Mouse (Mus musculus): Measurements from ENCODE around the gene Arr3. TPM values are rescaled to one million over a fixed set of nuclear protein-coding genes. Genes with fewer than 3 reads are reported as not detected.

Gene Arr3
- total and polyA plus RNA-seq, 3 experiments: 0.38 TPM; not detected in 2

- Histone ChIP-seq H3K27me3 (ENCODE audit: insufficient read depth, low read length) (0 out of 2 replicates have a peak, but pooled peaks cover 4% of the 10 kb centered on the region), H3K4me1 (ENCODE audit: insufficient read depth, low read depth, low read length) (no peaks in the 10 kb centered on the region), H3K36me3 (replicated peaks) (no peaks in the 10 kb centered on the region), H3K9me3 (replicated peaks) (no peaks in the 10 kb centered on the region), H3K4me3 (ENCODE audit: low read depth, low read length) (no peak overlapping the region)
- TF ChIP-seq GATA2 (IDR thresholded peaks at IDR 0.05; ENCODE audit: borderline replicate concordance, low read depth, low read length) (no peak), TAL1 (conservative IDR thresholded peaks at IDR 0.05; ENCODE audit: low read depth, low read length) (no peak), GATA1 (IDR thresholded peaks at IDR 0.05; ENCODE audit: borderline replicate concordance, low read length) (no peak), POLR2AphosphoS5 (IDR thresholded peaks at IDR 0.05; ENCODE audit: insufficient replicate concordance, low read depth, low read length) (no peak), CTCF (IDR thresholded peaks at IDR 0.05; ENCODE audit: low read depth, low read length) (no peak)
- ATAC-seq (ENCODE audit: extremely low read depth, insufficient number of reproducible peaks, low FRiP score, poor library complexity, severe bottlenecking) (no peak), DNase-seq (ENCODE audit: low spot score) (no peak)
Measured at GRCm38 (mm10) chrX:100599755-100600154, 5.5 kb upstream of the Arr3 start.

GRCm38 (mm10) chrX:100618488-100618887 is 13.2 kb downstream of the Arr3 start:
- DNase-seq (ENCODE audit: low spot score) (no peak), ATAC-seq (ENCODE audit: extremely low read depth, insufficient number of reproducible peaks, low FRiP score, poor library complexity, severe bottlenecking) (no peak)
- no peak overlapping the region for H3K4me3 ChIP-seq (ENCODE audit: low read depth, low read length)
- no peaks in the 10 kb centered on the region for H3K9me3 ChIP-seq (replicated peaks)
- no peak for TF ChIP-seq GATA1 (IDR thresholded peaks at IDR 0.05; ENCODE audit: borderline replicate concordance, low read length)
- TF ChIP-seq POLR2AphosphoS5 (IDR thresholded peaks at IDR 0.05; ENCODE audit: insufficient replicate concordance, low read depth, low read length): no peak
- TF ChIP-seq TAL1 (conservative IDR thresholded peaks at IDR 0.05; ENCODE audit: low read depth, low read length): no peak
- no peak for TF ChIP-seq CTCF (IDR thresholded peaks at IDR 0.05; ENCODE audit: low read depth, low read length)
- TF ChIP-seq GATA2 (IDR thresholded peaks at IDR 0.05; ENCODE audit: borderline replicate concordance, low read depth, low read length): no peak
- peaks cover 22% of the 10 kb centered on the region for H3K36me3 ChIP-seq (replicated peaks)
- H3K27me3 ChIP-seq (ENCODE audit: insufficient read depth, low read length): no peaks in the 10 kb centered on the region
- no peaks in the 10 kb centered on the region for H3K4me1 ChIP-seq (ENCODE audit: insufficient read depth, low read depth, low read length)

- H3K4me1 ChIP-seq (ENCODE audit: insufficient read depth, low read depth, low read length): peaks cover 4% of the 10 kb centered on the region; the same call in 1 of the 2 replicates
- no peak for ATAC-seq (ENCODE audit: extremely low read depth, insufficient number of reproducible peaks, low FRiP score, poor library complexity, severe bottlenecking)
- TF ChIP-seq POLR2AphosphoS5 (IDR thresholded peaks at IDR 0.05; ENCODE audit: insufficient replicate concordance, low read depth, low read length) (no peak), GATA2 (IDR thresholded peaks at IDR 0.05; ENCODE audit: borderline replicate concordance, low read depth, low read length) (no peak)
- no peak for DNase-seq (ENCODE audit: low spot score)
- H3K27me3 ChIP-seq (ENCODE audit: insufficient read depth, low read length): no peaks in the 10 kb centered on the region
- H3K9me3 ChIP-seq (replicated peaks): no peaks in the 10 kb centered on the region
- H3K4me3 ChIP-seq (ENCODE audit: low read depth, low read length): no peak overlapping the region
- peaks cover 34% of the 10 kb centered on the region for H3K36me3 ChIP-seq (replicated peaks)
Measured at GRCm38 (mm10) chrX:100621366-100621765, 16.1 kb downstream of the Arr3 start.

GRCm38 (mm10) chrX:100624242-100624641 is 18.9 kb downstream of the Arr3 start:
- Histone ChIP-seq H3K9me3 (replicated peaks) (no peaks in the 10 kb centered on the region), H3K4me1 (ENCODE audit: insufficient read depth, low read depth, low read length) (peaks cover 8% of the 10 kb centered on the region; the same call in 1 of the 2 replicates), H3K4me3 (ENCODE audit: low read depth, low read length) (no peak overlapping the region; the same call in 1 of the 2 replicates), H3K27me3 (ENCODE audit: insufficient read depth, low read length) (no peaks in the 10 kb centered on the region), H3K36me3 (replicated peaks) (peaks cover 43% of the 10 kb centered on the region)
- DNase-seq (ENCODE audit: low spot score) (no peak), ATAC-seq (ENCODE audit: extremely low read depth, insufficient number of reproducible peaks, low FRiP score, poor library complexity, severe bottlenecking) (no peak)
- TF ChIP-seq GATA1 (IDR thresholded peaks at IDR 0.05; ENCODE audit: borderline replicate concordance, low read length) (no peak), TAL1 (conservative IDR thresholded peaks at IDR 0.05; ENCODE audit: low read depth, low read length) (no peak), CTCF (IDR thresholded peaks at IDR 0.05; ENCODE audit: low read depth, low read length) (no peak), POLR2AphosphoS5 (IDR thresholded peaks at IDR 0.05; ENCODE audit: insufficient replicate concordance, low read depth, low read length) (no peak), GATA2 (IDR thresholded peaks at IDR 0.05; ENCODE audit: borderline replicate concordance, low read depth, low read length) (no peak)

GRCm38 (mm10) chrX:100625146-100625545 is 19.8 kb downstream of the Arr3 start:
- peaks cover 47% of the 10 kb centered on the region for H3K36me3 ChIP-seq (replicated peaks)
- peak; percentile 8 for DNase-seq (ENCODE audit: low spot score)

GRCm38 (mm10) chrX:100625546-100625801 is 20.2 kb downstream of the Arr3 start, which contains the start of gene Kif4:
Gene Kif4, plus strand, starts transcription at chrX:100625737.
- Histone ChIP-seq H3K4me1 (ENCODE audit: insufficient read depth, low read depth, low read length) (peaks cover 10% of the 10 kb centered on the region; the same call in 1 of the 2 replicates), H3K27me3 (ENCODE audit: insufficient read depth, low read length) (no peaks in the 10 kb centered on the region), H3K36me3 (replicated peaks) (peaks cover 47% of the 10 kb centered on the region), H3K9me3 (replicated peaks) (no peaks in the 10 kb centered on the region), H3K4me3 (ENCODE audit: low read depth, low read length) (peak within 1 kb of the TSS; percentile 80)
- TF ChIP-seq TAL1 (conservative IDR thresholded peaks at IDR 0.05; ENCODE audit: low read depth, low read length) (no peak), GATA1 (IDR thresholded peaks at IDR 0.05; ENCODE audit: borderline replicate concordance, low read length) (no peak), POLR2AphosphoS5 (IDR thresholded peaks at IDR 0.05; ENCODE audit: insufficient replicate concordance, low read depth, low read length) (no peak), GATA2 (IDR thresholded peaks at IDR 0.05; ENCODE audit: borderline replicate concordance, low read depth, low read length) (no peak), CTCF (IDR thresholded peaks at IDR 0.05; ENCODE audit: low read depth, low read length) (no peak)
- ATAC-seq (ENCODE audit: extremely low read depth, insufficient number of reproducible peaks, low FRiP score, poor library complexity, severe bottlenecking) (no peak), DNase-seq (ENCODE audit: low spot score) (no peak)

More at GRCm38 (mm10) chrX:100625146-100625545, 19.8 kb downstream of the Arr3 start:
- TF ChIP-seq CTCF (IDR thresholded peaks at IDR 0.05; ENCODE audit: low read depth, low read length) (no peak), GATA2 (IDR thresholded peaks at IDR 0.05; ENCODE audit: borderline replicate concordance, low read depth, low read length) (no peak)
- no peak for ATAC-seq (ENCODE audit: extremely low read depth, insufficient number of reproducible peaks, low FRiP score, poor library complexity, severe bottlenecking)
- Histone ChIP-seq H3K4me3 (ENCODE audit: low read depth, low read length) (peak overlapping the region; percentile 80), H3K4me1 (ENCODE audit: insufficient read depth, low read depth, low read length) (peaks cover 10% of the 10 kb centered on the region; the same call in 1 of the 2 replicates), H3K9me3 (replicated peaks) (no peaks in the 10 kb centered on the region), H3K27me3 (ENCODE audit: insufficient read depth, low read length) (no peaks in the 10 kb centered on the region)

Measured in G1E (cell line).